Mouse (Mus musculus): ENCODE results near the gene Bag5. TPM values are rescaled to one million over a fixed set of nuclear protein-coding genes. Genes with fewer than 3 reads are reported as not detected.

The Bag5 gene
- total and polyA plus RNA-seq, 3 experiments, result 24.1 to 27.9 (median 25.6) TPM

GRCm38 (mm10) chr12:111725338-111726121, 12.5 kb upstream of the Bag5 start:
- H3K79me2 ChIP-seq (replicated peaks; ENCODE audit: control insufficient read depth, extremely low read depth, insufficient read depth, poor library complexity, severe bottlenecking), result no peaks in the 10 kb centered on the region
- dilution Hi-C loops (cut with MboI; ENCODE audit: extremely low pct_ligation_motif_present, extremely low pct_unique_long_range_greater_than_20kb, low sequenced_read_pairs) (no loop called here), in situ Hi-C loops (cut with MboI; ENCODE audit: low pct_ligation_motif_present, low pct_unique_long_range_greater_than_20kb, low sequenced_read_pairs) (no loop called here)
- H3K4me1 ChIP-seq (ENCODE audit: control insufficient read depth in 1 of 2, insufficient read depth in 2 of 2), result no peaks in the 10 kb centered on the region
- H3K27ac ChIP-seq (ENCODE audit: insufficient read depth, low read depth), result no peak overlapping the region
- H3K9me3 ChIP-seq (replicated peaks; ENCODE audit: low read length), result peaks cover 2% of the 10 kb centered on the region
- TF ChIP-seq ZKSCAN1 (IDR thresholded peaks at IDR 0.05; ENCODE audit: borderline replicate concordance, low read depth, low read length), result no peak
- no peak for TF ChIP-seq CHD2 (IDR thresholded peaks at IDR 0.05; ENCODE audit: low read length)
- no peak for TF ChIP-seq MYC (IDR thresholded peaks at IDR 0.05; ENCODE audit: low read depth, low read length)
- TF ChIP-seq CTCF (conservative IDR thresholded peaks at IDR 0.05 in 1 of 2, IDR thresholded peaks at IDR 0.05 in 1 of 2; ENCODE audit: low read depth in 2 of 2, low read length in 2 of 2), result no peak
- no peak for TF ChIP-seq MAFK (IDR thresholded peaks at IDR 0.05; ENCODE audit: insufficient replicate concordance, low read length)
- TF ChIP-seq UBTF (IDR thresholded peaks at IDR 0.05; ENCODE audit: low read depth, low read length), result no peak
- TF ChIP-seq E2F4 (IDR thresholded peaks at IDR 0.05; ENCODE audit: insufficient replicate concordance, low read depth, low read length), result no peak
- no peak for TF ChIP-seq ETS1 (conservative IDR thresholded peaks at IDR 0.05; ENCODE audit: low read depth, low read length)
- no peak for TF ChIP-seq NELFE (IDR thresholded peaks at IDR 0.05; ENCODE audit: low read depth, low read length)
- TF ChIP-seq USF2 (conservative IDR thresholded peaks at IDR 0.05; ENCODE audit: low read depth, low read length), result no peak
- no peak for TF ChIP-seq PAX5 (IDR thresholded peaks at IDR 0.05; ENCODE audit: low read length)
- TF ChIP-seq MAX (IDR thresholded peaks at IDR 0.05; ENCODE audit: low read length), result no peak
- TF ChIP-seq KAT2A (IDR thresholded peaks at IDR 0.05; ENCODE audit: insufficient replicate concordance, low read length), result no peak
- no peak for TF ChIP-seq USF1 (IDR thresholded peaks at IDR 0.05; ENCODE audit: low read depth, low read length)
- no peak for TF ChIP-seq NRF1 (IDR thresholded peaks at IDR 0.05; ENCODE audit: low read depth, low read length)
- no peak for TF ChIP-seq GABPA (IDR thresholded peaks at IDR 0.05; ENCODE audit: insufficient replicate concordance, low read depth, low read length)
- TF ChIP-seq TCF12 (IDR thresholded peaks at IDR 0.05; ENCODE audit: low read depth, low read length), result no peak
- peaks cover 45 to 70% of the 10 kb centered on the region in 2 experiments for H3K36me3 ChIP-seq (replicated peaks in 1 of 2; ENCODE audit: control insufficient read depth in 1 of 2, insufficient read depth in 1 of 2, low read length in 1 of 2)
- no peaks in the 10 kb centered on the region for H3K27me3 ChIP-seq (replicated peaks)
- no peak overlapping the region for H3K4me2 ChIP-seq (ENCODE audit: insufficient read depth, low read depth, poor library complexity, severe bottlenecking)
- H3K9ac ChIP-seq (ENCODE audit: insufficient read depth, low read depth), result no peak overlapping the region
- no peak for DNase-seq (ENCODE audit: extremely low read depth)
- H3K4me3 ChIP-seq (replicated peaks in 1 of 3; ENCODE audit: low read depth in 2 of 3, low read length in 2 of 3, poor library complexity in 1 of 3), result no peak overlapping the region

- DNase-seq (ENCODE audit: extremely low read depth), result no peak
- peaks cover 39 to 73% of the 10 kb centered on the region in 2 experiments for H3K36me3 ChIP-seq (replicated peaks in 1 of 2; ENCODE audit: control insufficient read depth in 1 of 2, insufficient read depth in 1 of 2, low read length in 1 of 2)
- H3K79me2 ChIP-seq (replicated peaks; ENCODE audit: control insufficient read depth, extremely low read depth, insufficient read depth, poor library complexity, severe bottlenecking), result no peaks in the 10 kb centered on the region
- no peaks in the 10 kb centered on the region for H3K27me3 ChIP-seq (replicated peaks)
- no peak overlapping the region for H3K27ac ChIP-seq (ENCODE audit: insufficient read depth, low read depth)
- TF ChIP-seq ZKSCAN1 (IDR thresholded peaks at IDR 0.05; ENCODE audit: borderline replicate concordance, low read depth, low read length), result no peak
- TF ChIP-seq ZC3H11A (IDR thresholded peaks at IDR 0.05; ENCODE audit: low read depth, low read length), result no peak
- no peak for TF ChIP-seq CHD2 (IDR thresholded peaks at IDR 0.05; ENCODE audit: low read length)
- TF ChIP-seq ELF1 (IDR thresholded peaks at IDR 0.05; ENCODE audit: low read depth, low read length), result no peak
- no peak for TF ChIP-seq MAZ (IDR thresholded peaks at IDR 0.05; ENCODE audit: low read depth, low read length)
- H3K9ac ChIP-seq (ENCODE audit: insufficient read depth, low read depth), result no peak overlapping the region
- no peak overlapping the region for H3K4me3 ChIP-seq (replicated peaks in 1 of 3; ENCODE audit: low read depth in 2 of 3, low read length in 2 of 3, poor library complexity in 1 of 3)
- in situ Hi-C loops (cut with MboI; ENCODE audit: low pct_ligation_motif_present, low pct_unique_long_range_greater_than_20kb, low sequenced_read_pairs), result no loop called here
- peaks cover 0 to 5% of the 10 kb centered on the region in 2 experiments; a peak in 1 of 4 replicates for H3K4me1 ChIP-seq (ENCODE audit: control insufficient read depth in 1 of 2, insufficient read depth in 2 of 2)
- no peak overlapping the region for H3K4me2 ChIP-seq (ENCODE audit: insufficient read depth, low read depth, poor library complexity, severe bottlenecking)
- dilution Hi-C loops (cut with MboI; ENCODE audit: extremely low pct_ligation_motif_present, extremely low pct_unique_long_range_greater_than_20kb, low sequenced_read_pairs), result no loop called here
- peaks cover under 1% of the 10 kb centered on the region for H3K9me3 ChIP-seq (replicated peaks; ENCODE audit: low read length)
These were observed 11.7 kb upstream of the Bag5 start for GRCm38 (mm10) chr12:111724638-111725337.

All from CH12.LX (cell line).